Mouse (Mus musculus): Measurements from ENCODE around the gene Knstrn. TPM values are rescaled to one million over a fixed set of nuclear protein-coding genes. Genes with fewer than 3 reads are reported as not detected.

The Knstrn gene
- total RNA-seq, 2 experiments from 2014 or later = 0.75 to 1.0 TPM

DNA sequence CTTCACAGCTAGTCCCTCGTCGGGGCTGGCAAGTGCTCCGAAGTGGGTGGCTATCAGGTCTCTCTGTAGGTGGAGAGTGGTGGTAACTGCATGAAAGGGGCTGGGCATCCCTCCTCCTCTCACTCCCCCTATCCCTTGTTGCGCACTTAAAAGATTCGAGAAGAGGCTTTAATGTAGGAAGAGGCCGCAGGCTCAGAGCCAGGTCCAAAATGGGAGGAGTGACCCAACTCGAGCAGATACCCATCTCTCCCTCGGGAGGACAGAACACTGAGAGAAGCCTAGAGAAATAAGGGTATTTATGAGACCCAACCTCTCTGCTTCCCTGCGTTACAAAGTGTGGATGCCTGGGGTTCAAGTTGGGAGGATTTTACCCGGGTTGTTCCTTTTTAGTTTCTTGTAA, 34.7 kb upstream of the Knstrn start:
- Histone ChIP-seq H3K27ac (peak overlapping the region; percentile 82), H3K4me3 (peak overlapping the region; percentile 75)
- DNase-seq (ENCODE audit: extremely low spot score in 1 of 2, low spot score in 2 of 2) = no peak
- no peak for TF ChIP-seq CTCF (IDR thresholded peaks at IDR 0.05)
- intact Hi-C loops (cut with DNase I) = loop anchor here (1.0 kb wide), 2 partner anchors 17 to 34 kb away; partner anchors contain the start of genes Ccdc9b and Inafm2

DNA sequence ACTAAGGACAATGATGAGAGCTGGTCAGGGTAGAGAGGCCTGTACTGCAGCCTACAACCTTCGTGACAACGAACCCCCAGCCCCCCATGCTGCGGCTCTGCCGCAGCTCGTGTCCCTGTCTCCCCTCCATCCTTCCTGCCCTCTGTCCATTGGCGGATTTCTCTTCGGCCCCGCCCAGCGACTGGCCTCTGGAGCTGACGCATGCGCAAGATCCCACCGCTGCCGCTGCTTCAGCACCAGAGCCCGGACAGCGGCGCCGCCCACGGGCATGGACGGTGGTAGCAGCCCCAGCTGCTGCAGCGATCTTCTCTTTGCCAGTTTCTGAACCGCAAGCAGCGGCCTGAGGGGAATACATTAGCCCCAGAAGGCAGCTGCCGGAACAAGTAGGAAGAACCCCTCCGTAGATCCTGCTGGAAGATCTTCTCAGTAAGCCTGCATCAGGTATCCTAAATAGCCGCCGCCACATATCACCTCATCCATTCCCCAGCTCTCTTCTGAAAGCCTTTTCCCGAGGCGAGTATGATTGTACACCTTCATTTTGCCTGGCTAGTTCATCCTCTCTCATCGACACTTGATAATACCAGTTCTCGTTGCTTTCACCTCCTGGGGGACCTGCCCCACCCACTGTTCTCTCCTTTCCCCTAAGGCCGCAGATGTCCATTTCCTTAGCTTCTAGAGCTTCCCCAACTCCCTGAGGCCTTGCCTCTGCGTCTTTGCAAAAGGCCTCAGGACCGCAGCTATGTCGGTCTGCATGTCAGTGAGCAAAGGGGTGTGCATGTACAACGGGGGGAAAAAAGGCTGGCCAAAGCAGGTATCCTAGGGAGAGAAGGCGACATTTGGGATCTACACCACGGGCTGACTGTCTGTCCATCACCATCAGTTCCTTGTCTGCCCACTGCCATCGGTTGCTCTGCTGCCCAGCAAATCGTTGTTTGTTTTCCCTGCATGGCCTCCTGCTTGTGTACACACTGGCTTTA, 34.0 kb upstream of the Knstrn start, which contains the start of gene Disp2:
Gene Disp2, plus strand, starts transcription at position 216 of the 977 bp plus-strand sequence.
- peak; percentile 33 for TF ChIP-seq CTCF (IDR thresholded peaks at IDR 0.05)

DNA sequence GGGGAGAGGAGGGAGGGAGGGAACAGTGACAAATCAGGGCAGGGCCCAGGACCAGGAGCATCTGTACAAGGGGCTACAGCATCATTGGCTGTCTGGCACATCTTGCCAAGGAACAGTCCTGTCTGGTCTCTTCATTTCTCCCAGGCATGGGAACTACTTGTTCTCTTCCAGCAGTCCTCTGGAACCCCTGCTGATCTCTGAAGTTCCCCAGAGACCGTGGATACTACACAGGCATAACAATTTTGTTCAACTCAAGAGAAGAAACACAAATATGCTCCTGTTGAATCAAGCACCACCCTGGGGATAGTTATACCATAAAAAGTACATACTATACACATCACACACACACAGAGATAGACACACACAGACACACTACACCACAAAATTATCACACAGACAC, 32.7 kb upstream of the Knstrn start:
- no peak overlapping the region for H3K27ac ChIP-seq
- intact Hi-C loops (cut with DNase I) = no loop called here
- no peak for DNase-seq (ENCODE audit: extremely low spot score in 1 of 2, low spot score in 2 of 2)
- H3K4me3 ChIP-seq = no peak overlapping the region; the same call in 1 of the 2 replicates
- no peak for TF ChIP-seq CTCF (IDR thresholded peaks at IDR 0.05)

More for the DNA sequence above, 34.0 kb upstream of the Knstrn start, which contains the start of gene Disp2:
- Histone ChIP-seq H3K4me3 (peak within 1 kb of the TSS; percentile 75), H3K27ac (peak within 1 kb of the TSS; percentile 82)
- DNase-seq (ENCODE audit: extremely low spot score in 1 of 2, low spot score in 2 of 2) = peak; percentile 95
- intact Hi-C loops (cut with DNase I) = loop anchor here (1.0 kb wide), 2 partner anchors 17 to 34 kb away; partner anchors contain the start of genes Ccdc9b and Inafm2

DNA sequence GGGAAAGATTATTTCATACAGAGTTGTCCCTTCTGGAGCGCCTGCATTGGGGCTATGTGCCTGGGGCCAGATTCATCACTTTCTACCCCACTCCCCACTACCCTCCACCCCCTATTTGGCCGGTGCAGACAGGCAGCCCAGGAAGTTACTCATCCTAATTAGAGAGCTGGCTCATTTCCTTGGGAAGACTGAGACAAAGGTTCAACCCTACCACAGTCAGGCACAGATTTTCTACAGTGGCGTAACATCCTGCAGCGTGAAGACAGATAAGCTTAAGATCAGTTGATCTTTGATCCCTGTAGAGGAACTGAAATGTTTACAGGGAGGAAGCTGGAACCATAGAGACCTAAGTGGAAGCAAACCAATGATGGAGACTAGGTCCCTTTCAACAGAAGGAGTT, 31.5 kb upstream of the Knstrn start:
- intact Hi-C loops (cut with DNase I) = no loop called here
- Histone ChIP-seq H3K27ac (no peak overlapping the region), H3K4me3 (no peak overlapping the region)
- TF ChIP-seq CTCF (IDR thresholded peaks at IDR 0.05) = no peak
- DNase-seq (ENCODE audit: extremely low spot score in 1 of 2, low spot score in 2 of 2) = no peak

DNA sequence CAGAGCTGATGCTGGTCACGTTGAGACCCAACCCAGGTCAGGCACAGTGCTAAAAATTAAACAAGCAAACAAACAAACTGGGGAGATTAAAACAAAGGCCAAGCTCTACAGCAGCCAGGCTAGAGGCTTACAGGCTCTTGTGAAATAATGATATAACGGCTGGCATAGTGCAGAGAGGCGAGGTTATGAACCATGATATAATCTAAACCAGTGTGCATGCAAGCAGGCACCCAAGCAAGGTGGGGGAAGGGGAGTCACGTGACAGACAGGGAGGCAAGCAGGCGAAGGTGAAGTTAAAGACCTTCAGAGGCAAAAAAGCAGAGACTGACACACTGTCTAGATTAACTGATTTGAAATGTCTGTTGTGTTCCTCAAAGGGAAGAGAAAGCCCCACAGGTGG, 30.7 kb upstream of the Knstrn start:
- no peak for DNase-seq (ENCODE audit: extremely low spot score in 1 of 2, low spot score in 2 of 2)
- H3K27ac ChIP-seq = no peak overlapping the region
- intact Hi-C loops (cut with DNase I) = no loop called here
- no peak for TF ChIP-seq CTCF (IDR thresholded peaks at IDR 0.05)
- H3K4me3 ChIP-seq = no peak overlapping the region

DNA sequence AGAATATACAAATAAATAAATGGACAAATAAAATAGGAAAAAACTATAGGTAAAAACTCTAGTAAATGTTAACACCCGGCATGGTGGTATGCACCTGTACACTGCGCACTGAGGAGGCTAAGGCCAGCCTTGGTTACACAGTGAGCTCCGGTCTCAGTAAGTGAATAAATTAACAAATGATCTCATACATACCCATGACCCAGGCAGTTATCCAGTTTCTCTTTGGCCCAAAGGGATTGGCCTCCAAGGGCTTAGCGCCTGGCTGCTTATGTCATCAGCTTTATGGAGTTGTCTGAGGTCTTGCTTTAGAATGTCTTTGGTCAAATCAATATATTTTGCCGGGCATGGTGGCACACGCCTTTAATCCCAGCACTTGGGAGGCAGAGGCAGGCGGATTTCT, 30.1 kb upstream of the Knstrn start:
- intact Hi-C loops (cut with DNase I) = no loop called here
- H3K27ac ChIP-seq = no peak overlapping the region
- no peak for DNase-seq (ENCODE audit: extremely low spot score in 1 of 2, low spot score in 2 of 2)
- no peak overlapping the region for H3K4me3 ChIP-seq
- no peak for TF ChIP-seq CTCF (IDR thresholded peaks at IDR 0.05)

DNA sequence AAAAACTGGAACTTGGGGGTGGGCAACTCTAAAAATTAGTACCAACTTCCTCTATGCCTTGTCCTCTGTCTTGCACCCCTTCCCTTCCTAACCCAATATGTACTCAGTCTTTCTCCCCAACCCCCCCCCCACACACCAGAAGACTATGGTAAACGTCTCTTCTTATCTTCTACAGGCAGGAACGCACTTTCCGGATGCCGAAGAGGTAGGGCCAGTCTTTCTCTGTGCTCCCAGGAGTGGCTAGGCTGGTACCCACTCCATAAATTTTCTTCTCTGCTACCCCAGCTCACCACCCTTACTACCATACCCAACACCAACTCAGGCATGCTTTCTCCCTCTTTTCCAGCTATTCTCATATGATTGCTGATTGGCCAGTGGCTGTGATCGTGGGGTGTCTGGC, 27.3 kb upstream of the Knstrn start:
- no peak overlapping the region for H3K27ac ChIP-seq
- DNase-seq (ENCODE audit: extremely low spot score in 1 of 2, low spot score in 2 of 2) = no peak
- H3K4me3 ChIP-seq = no peak overlapping the region
- intact Hi-C loops (cut with DNase I) = no loop called here
- TF ChIP-seq CTCF (IDR thresholded peaks at IDR 0.05) = no peak

DNA sequence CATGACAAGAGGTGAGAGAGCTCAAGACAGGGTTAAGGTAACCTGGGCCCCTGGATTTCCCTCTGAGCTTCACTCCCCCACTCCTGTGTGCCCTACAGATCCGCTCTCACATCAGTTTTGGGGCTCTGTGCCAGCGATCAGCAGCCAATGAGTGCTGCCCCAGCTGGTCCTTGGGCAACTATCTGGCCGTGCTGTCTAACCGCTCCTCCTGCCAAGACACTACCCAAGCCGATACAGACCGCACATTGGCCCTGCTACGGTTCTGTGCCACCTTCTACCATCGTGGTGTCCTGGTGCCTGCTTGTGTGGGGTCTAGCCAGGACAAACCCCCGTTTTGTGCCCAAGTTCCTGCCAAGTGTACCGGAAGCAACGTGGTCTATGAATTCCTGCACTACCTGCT, 24.3 kb upstream of the Knstrn start:
- no peak for TF ChIP-seq CTCF (IDR thresholded peaks at IDR 0.05)
- Histone ChIP-seq H3K27ac (no peak overlapping the region), H3K4me3 (no peak overlapping the region)
- intact Hi-C loops (cut with DNase I) = no loop called here
- no peak for DNase-seq (ENCODE audit: extremely low spot score in 1 of 2, low spot score in 2 of 2)

DNA sequence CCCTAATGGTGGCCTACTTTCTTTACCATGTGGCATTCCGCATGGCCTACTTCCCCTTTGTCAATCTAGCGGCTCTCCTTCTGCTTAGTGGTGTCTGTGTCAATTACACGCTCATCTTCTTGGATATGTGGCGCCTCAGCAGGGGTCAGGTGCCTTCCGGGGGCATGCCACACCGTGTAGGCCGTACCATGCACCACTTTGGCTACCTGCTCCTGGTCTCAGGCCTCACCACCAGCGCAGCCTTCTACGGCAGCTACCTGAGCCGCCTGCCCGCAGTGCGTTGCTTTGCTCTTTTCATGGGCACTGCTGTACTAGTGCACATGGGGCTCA, 23.6 kb upstream of the Knstrn start:
- no peak overlapping the region for H3K27ac ChIP-seq
- H3K4me3 ChIP-seq = no peak overlapping the region
- intact Hi-C loops (cut with DNase I) = no loop called here
- DNase-seq (ENCODE audit: extremely low spot score in 1 of 2, low spot score in 2 of 2) = no peak
- TF ChIP-seq CTCF (IDR thresholded peaks at IDR 0.05) = no peak

DNA sequence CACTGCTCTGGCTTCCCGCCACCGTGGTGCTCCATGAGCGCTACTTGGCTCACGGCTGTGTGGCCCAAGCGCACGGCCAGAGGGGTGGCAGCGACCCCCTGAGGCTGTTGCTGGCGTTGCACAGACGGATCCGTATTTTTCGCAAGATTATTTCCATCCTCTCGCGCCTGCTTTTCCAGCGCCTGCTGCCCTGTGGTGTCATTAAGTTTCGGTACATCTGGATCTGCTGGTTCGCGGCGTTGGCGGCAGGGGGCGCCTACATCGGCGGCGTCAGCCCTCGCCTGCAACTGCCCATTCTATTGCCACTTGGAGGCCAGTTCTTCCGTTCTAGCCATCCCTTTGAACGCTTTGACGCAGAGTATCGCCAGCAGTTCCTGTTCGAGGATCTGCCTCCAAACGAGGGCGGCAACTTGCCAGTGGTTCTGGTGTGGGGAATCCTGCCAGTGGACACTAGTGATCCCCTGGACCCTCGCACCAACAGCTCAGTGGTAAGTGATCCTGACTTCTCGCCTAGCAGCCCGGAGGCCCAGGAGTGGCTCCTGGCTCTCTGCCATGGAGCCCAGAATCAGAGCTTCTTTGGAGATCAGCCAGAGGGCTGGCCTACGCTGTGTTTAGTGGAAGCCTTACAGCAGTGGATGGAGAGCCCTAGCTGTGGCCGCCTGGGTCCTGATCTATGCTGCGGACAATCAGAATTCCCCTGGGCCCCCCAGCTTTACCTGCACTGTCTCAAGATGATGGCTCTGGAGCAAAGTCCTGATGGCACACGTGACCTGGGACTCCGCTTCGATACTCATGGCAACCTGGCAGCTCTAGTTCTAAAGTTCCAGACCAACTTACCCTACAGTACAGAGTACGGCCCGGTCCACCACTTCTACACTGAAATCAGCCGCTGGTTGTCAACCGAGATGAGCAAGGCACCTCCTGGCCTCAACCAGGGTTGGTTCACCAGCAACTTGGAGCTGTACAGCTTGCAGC, 23.0 kb upstream of the Knstrn start:
- intact Hi-C loops (cut with DNase I) = no loop called here
- Histone ChIP-seq H3K27ac (no peak overlapping the region), H3K4me3 (no peak overlapping the region)
- peak; percentile 53 to 62 for DNase-seq (ENCODE audit: extremely low spot score in 1 of 2, low spot score in 2 of 2)
- TF ChIP-seq CTCF (IDR thresholded peaks at IDR 0.05) = peak; percentile 70

DNA sequence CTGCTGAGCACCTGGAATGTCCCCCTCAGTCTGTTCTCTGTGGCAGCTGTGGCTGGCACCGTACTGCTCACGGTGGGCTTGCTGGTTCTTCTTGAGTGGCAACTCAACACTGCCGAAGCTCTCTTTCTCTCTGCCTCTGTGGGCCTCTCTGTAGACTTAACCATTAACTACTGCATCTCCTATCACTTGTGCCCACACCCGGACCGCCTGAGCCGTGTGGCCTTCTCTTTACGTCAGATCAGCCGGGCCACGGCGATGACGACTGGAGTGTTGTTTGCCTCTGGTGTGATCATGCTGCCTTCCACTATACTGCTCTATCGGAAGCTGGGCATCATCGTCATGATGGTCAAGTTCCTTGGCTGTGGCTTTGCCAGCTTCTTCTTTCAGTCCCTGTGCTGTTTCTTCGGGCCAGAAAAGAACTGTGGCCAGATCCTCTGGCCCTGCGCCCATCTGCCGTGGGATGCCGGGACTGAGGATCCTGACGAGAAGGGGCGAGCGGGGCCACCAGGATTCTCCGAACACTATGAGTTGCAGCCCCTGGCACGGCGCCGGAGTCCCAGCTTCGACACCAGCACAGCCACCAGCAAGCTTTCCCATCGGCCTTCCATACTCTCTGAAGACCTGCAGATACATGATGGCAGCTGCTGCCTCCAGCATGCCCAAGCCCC, 22.1 kb upstream of the Knstrn start:
- Histone ChIP-seq H3K4me3 (no peak overlapping the region), H3K27ac (no peak overlapping the region)
- intact Hi-C loops (cut with DNase I) = no loop called here
- no peak for TF ChIP-seq CTCF (IDR thresholded peaks at IDR 0.05)
- DNase-seq (ENCODE audit: extremely low spot score in 1 of 2, low spot score in 2 of 2) = no peak

Data from left cerebral cortex, adult 2 months (tissue).